Mouse (Mus musculus) E14TG2a.4 (cell line): ENCODE results near the gene H2afv.

Experiments
- CTCF ChIP-seq: conservative IDR thresholded peaks from 2 replicates; pipeline ENCODE4 v1.5.1; 2014; ENCODE audit warnings: low read length
- NANOG ChIP-seq: IDR thresholded peaks from 2 replicates; pipeline ENCODE4 v1.6.1; 2014; ENCODE audit warnings: borderline replicate concordance, low read length, mixed read lengths

DNA sequence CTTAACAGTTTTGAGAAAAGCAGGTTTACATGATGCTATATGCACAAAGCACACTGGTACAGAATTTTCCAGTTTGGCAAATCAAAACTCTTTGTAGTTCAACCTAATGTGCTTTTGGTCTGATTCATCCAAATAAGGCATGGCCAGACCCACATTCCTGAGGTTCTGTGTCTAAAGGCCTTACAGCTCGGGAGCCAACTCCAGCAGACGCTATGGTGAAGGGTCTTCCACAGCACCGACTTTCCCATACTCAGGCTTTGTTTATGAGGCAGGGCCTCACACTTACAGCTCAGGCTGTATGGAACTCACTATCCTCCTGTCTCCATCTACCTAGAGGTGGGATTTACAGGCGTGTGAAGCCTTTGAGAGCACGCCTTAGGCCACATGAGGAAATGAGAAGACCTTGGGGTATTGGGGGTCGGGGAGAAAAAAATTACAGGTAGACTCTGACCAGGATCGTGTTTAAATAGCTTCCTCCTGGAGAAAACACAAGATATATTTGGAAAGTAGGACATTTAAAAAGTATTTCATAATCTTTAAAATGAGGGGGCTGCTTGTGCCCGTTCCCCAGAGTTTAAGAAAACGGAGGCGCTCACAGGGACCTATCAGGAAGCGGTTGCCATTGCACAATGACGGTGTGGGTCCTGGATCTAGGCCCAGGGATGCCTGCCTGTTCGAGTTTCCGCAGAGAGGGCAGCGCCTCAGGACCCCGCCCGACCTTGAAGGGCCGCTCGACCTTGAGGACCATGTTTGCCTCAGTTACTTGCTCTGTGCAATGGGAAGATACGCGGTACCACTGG is 29.3 kb downstream of the H2afv start, which contains the start of gene Ppia:
- TF ChIP-seq CTCF, result no peak
- TF ChIP-seq NANOG, result no peak
